14 mouse cellular contexts compared by ENCODE assay signal in genomic region chr13:73680394-73680793, GRCm38 (mm10). TPM values are rescaled to one million over a fixed set of nuclear protein-coding genes. Genes with fewer than 3 reads are reported as not detected.
DNase-seq lines count a peak whose midpoint lies in the region; ATAC-seq and TF ChIP-seq lines count a peak whose summit lies in the region.
"Had no signal": no experiment of that assay in that cellular context is flagged by ENCODE, and none has a peak within 500 bp of the region (broad histone marks: within the 10 kb centered on the region; RNA-seq: fewer than 3 reads in every experiment).

No protein-coding gene starts in this region.

- no peak for TF ChIP-seq EP300 in stomach, postnatal 0 days (optimal IDR thresholded peaks at IDR 0.05)

- intact Hi-C loops in left cerebral cortex, postnatal 36 days (cut with DNase I): no loop called here

- no peaks in the 10 kb centered on the region for H3K9me3 ChIP-seq in lung, embryonic 16.5 days (ENCODE audit: control insufficient read depth, low read length)
- no peaks in the 10 kb centered on the region for H3K9me3 ChIP-seq in stomach, postnatal 0 days (ENCODE audit: control insufficient read depth, low read length)
- no peaks in the 10 kb centered on the region for H3K9me3 ChIP-seq in hindbrain, embryonic 12.5 days (replicated peaks)
- H3K9me3 ChIP-seq: embryonic facial prominence, embryonic 12.5 days had no signal

- TF ChIP-seq CTCF in stomach, postnatal 0 days (IDR thresholded peaks at IDR 0.05; ENCODE audit: low read depth): no peak

- no peak overlapping the region for H3K9ac ChIP-seq in lung, embryonic 16.5 days (ENCODE audit: low read length)
- no peak overlapping the region for H3K9ac ChIP-seq in stomach, postnatal 0 days (ENCODE audit: low read length)
- H3K9ac ChIP-seq in hindbrain, embryonic 12.5 days: no peak overlapping the region
- H3K9ac ChIP-seq: embryonic facial prominence, embryonic 12.5 days had no signal

- DNase-seq in lung, postnatal 25 days (ENCODE audit: low spot score): no peak
- peak; percentile 90 for DNase-seq in kidney, adult 11 months
- peak; percentile 40 to 58 for DNase-seq in kidney, postnatal 4 days
- no peak for DNase-seq in stomach, postnatal 0 days (ENCODE audit: low spot score)
- no peak for DNase-seq in right cerebral cortex, postnatal 36 days (ENCODE audit: low spot score in 2 of 2)
- DNase-seq in left cerebral cortex, postnatal 36 days (ENCODE audit: low spot score in 2 of 2): no peak
- DNase-seq: lung, postnatal 4 days; thymus, postnatal 14 days had no signal

- H3K4me2 ChIP-seq in lung, embryonic 16.5 days (ENCODE audit: low read depth, low read length): no peak overlapping the region
- no peak overlapping the region for H3K4me2 ChIP-seq in stomach, postnatal 0 days (replicated peaks; ENCODE audit: low read depth)
- no peak overlapping the region for H3K4me2 ChIP-seq in hindbrain, embryonic 12.5 days (replicated peaks)
- H3K4me2 ChIP-seq: embryonic facial prominence, embryonic 12.5 days had no signal

- ATAC-seq in lung, embryonic 16.5 days (ENCODE audit: low read depth): 0 out of 2 replicates have a peak, but pooled peaks have one; percentile 17
- ATAC-seq in stomach, postnatal 0 days (ENCODE audit: low FRiP score, low TSS enrichment): 0 out of 2 replicates have a peak, but pooled peaks have one; percentile 51
- ATAC-seq in hindbrain, embryonic 12.5 days (ENCODE audit: low FRiP score): no peak
- ATAC-seq: forebrain, embryonic 14.5 days had no signal

- H3K27me3 ChIP-seq in lung, embryonic 16.5 days (ENCODE audit: control insufficient read depth, insufficient read depth, low read depth, low read length): no peaks in the 10 kb centered on the region
- no peaks in the 10 kb centered on the region for H3K27me3 ChIP-seq in stomach, postnatal 0 days (ENCODE audit: control insufficient read depth, insufficient read depth, low read length)
- H3K27me3 ChIP-seq in hindbrain, embryonic 12.5 days: no peaks in the 10 kb centered on the region
- H3K27me3 ChIP-seq: embryonic facial prominence, embryonic 12.5 days had no signal

- no peak overlapping the region for H3K4me3 ChIP-seq in lung, embryonic 16.5 days (ENCODE audit: low read length)
- H3K4me3 ChIP-seq in stomach, postnatal 0 days (ENCODE audit: low read depth, low read length): no peak overlapping the region
- no peak overlapping the region for H3K4me3 ChIP-seq in hindbrain, embryonic 12.5 days
- H3K4me3 ChIP-seq: embryonic facial prominence, embryonic 12.5 days had no signal

- 11% methylated on average over 1 of the region's 1 CpGs for WGBS in lung, embryonic 16.5 days
- 21% methylated on average over 1 of the region's 1 CpGs for WGBS in stomach, postnatal 0 days
- 32% methylated on average over 1 of the region's 1 CpGs for WGBS in hindbrain, embryonic 12.5 days

- H3K36me3 ChIP-seq in lung, embryonic 16.5 days (ENCODE audit: control insufficient read depth, insufficient read depth, low read length): no peaks in the 10 kb centered on the region
- no peaks in the 10 kb centered on the region for H3K36me3 ChIP-seq in stomach, postnatal 0 days (ENCODE audit: control insufficient read depth, insufficient read depth, low read length)
- H3K36me3 ChIP-seq in hindbrain, embryonic 12.5 days: no peaks in the 10 kb centered on the region
- H3K36me3 ChIP-seq: embryonic facial prominence, embryonic 12.5 days had no signal

- no peaks in the 10 kb centered on the region for H3K4me1 ChIP-seq in lung, embryonic 16.5 days (replicated peaks; ENCODE audit: control insufficient read depth, insufficient read depth, low read length)
- no peaks in the 10 kb centered on the region for H3K4me1 ChIP-seq in stomach, postnatal 0 days (replicated peaks; ENCODE audit: control insufficient read depth, insufficient read depth)
- no peaks in the 10 kb centered on the region for H3K4me1 ChIP-seq in hindbrain, embryonic 12.5 days
- H3K4me1 ChIP-seq: embryonic facial prominence, embryonic 12.5 days had no signal

- H3K27ac ChIP-seq in lung, embryonic 16.5 days (ENCODE audit: low read length): no peak overlapping the region
- no peak overlapping the region for H3K27ac ChIP-seq in stomach, postnatal 0 days (replicated peaks)
- H3K27ac ChIP-seq in hindbrain, embryonic 12.5 days: no peak overlapping the region
- H3K27ac ChIP-seq: embryonic facial prominence, embryonic 12.5 days had no signal

RNA-seq across cellular contexts. Expression of gene Slc6a18, which starts 2.6 kb away (rescaled TPM):
- not detected in 2 replicates for polyA plus RNA-seq in lung, embryonic 16.5 days (2015; fragmentation: Nextera tagmentation; extraction: Ambion mirVana)
- polyA plus RNA-seq in stomach, postnatal 0 days (2015; fragmentation: Nextera tagmentation; extraction: Ambion mirVana): not detected in 2 replicates
- total RNA-seq in left cerebral cortex, postnatal 36 days (2021): not detected
- polyA plus RNA-seq in hindbrain, embryonic 12.5 days (2016; fragmentation: Nextera tagmentation; extraction: Ambion mirVana): not detected in 2 replicates
- total RNA-seq: neutrophil, adult 5-6 weeks had no signal
- polyA plus RNA-seq: embryonic facial prominence, embryonic 12.5 days; forebrain, embryonic 14.5 days; heart, embryonic 16.5 days had no signal

RNA-seq across cellular contexts. Expression of gene Slc6a19, which starts 24.3 kb away (rescaled TPM):
- 0.08 TPM in 1 of 2 replicates, not detected in the other for polyA plus RNA-seq in lung, embryonic 16.5 days (2015; fragmentation: Nextera tagmentation; extraction: Ambion mirVana)
- polyA plus RNA-seq in stomach, postnatal 0 days (2015; fragmentation: Nextera tagmentation; extraction: Ambion mirVana): 8.8 and 9.2 TPM in 2 replicates
- under 1 TPM in 1 of 2 experiments, not detected in 1; 0.15 TPM for total RNA-seq in left cerebral cortex, postnatal 36 days (2021)
- 0.17 and 0.26 TPM in 2 replicates for polyA plus RNA-seq in hindbrain, embryonic 12.5 days (2016; fragmentation: Nextera tagmentation; extraction: Ambion mirVana)

RNA-seq across cellular contexts. Expression of gene Slc12a7, which starts 52.5 kb away (rescaled TPM):
- polyA plus RNA-seq in lung, embryonic 16.5 days (2015; fragmentation: Nextera tagmentation; extraction: Ambion mirVana): 14.6 and 18.7 TPM in 2 replicates
- polyA plus RNA-seq in stomach, postnatal 0 days (2015; fragmentation: Nextera tagmentation; extraction: Ambion mirVana): 17.9 and 19.0 TPM in 2 replicates
- total RNA-seq in left cerebral cortex, postnatal 36 days (2021): 1 to 10 TPM; 3.6 to 3.8 TPM
- 35.9 and 39.3 TPM in 2 replicates for polyA plus RNA-seq in hindbrain, embryonic 12.5 days (2016; fragmentation: Nextera tagmentation; extraction: Ambion mirVana)

RNA-seq across cellular contexts. Expression of gene Tert, which starts 53.7 kb away (rescaled TPM):
- 3.4 and 3.9 TPM in 2 replicates for polyA plus RNA-seq in lung, embryonic 16.5 days (2015; fragmentation: Nextera tagmentation; extraction: Ambion mirVana)
- polyA plus RNA-seq in stomach, postnatal 0 days (2015; fragmentation: Nextera tagmentation; extraction: Ambion mirVana): 0.33 and 0.52 TPM in 2 replicates
- total RNA-seq in left cerebral cortex, postnatal 36 days (2021): 1 to 10 TPM; 2.2 to 3.1 TPM
- polyA plus RNA-seq in hindbrain, embryonic 12.5 days (2016; fragmentation: Nextera tagmentation; extraction: Ambion mirVana): 7.3 and 7.7 TPM in 2 replicates

Comparison
In these comparisons a context has a peak if more than half of its experiments do, and no peak if none do; other contexts are left out.
1. DNase-seq: peak in kidney, adult 11 months (single experiment) and kidney, postnatal 4 days (2 of 2); none in lung, postnatal 25 days (single experiment), stomach, postnatal 0 days (single experiment), right cerebral cortex, postnatal 36 days (0 of 2) and left cerebral cortex, postnatal 36 days (0 of 2).